In the genomic region with DNA sequence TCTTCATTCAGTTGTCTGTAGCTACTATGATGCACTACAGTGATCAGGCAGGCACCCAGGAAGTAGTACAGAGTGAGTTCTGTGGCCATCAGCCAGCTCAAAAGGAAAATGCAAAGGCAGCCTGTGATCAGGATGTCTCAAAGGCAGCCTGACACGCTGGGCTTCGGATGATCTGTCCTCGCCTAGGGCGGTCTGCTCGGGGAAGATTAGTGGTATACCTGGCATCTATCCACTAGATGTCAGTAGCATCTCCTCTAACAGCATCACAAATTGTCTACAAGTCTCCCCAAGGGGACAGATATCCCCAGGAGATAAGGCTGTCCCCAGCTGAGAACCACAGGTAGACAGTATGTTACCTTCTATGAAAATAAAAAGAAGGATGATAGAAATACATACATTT, we compare ENCODE assay signal across 9 mouse cellular contexts. TPM values are rescaled to one million over a fixed set of nuclear protein-coding genes. Genes with fewer than 3 reads are reported as not detected.
DNase-seq lines count a peak whose midpoint lies in the region; ATAC-seq lines count a peak whose summit lies in the region.
"Had no signal": no experiment of that assay in that cellular context is flagged by ENCODE, and none has a peak within 500 bp of the region (broad histone marks: within the 10 kb centered on the region; RNA-seq: fewer than 3 reads in every experiment).

No protein-coding gene starts in this region.

- no peaks in the 10 kb centered on the region for H3K36me3 ChIP-seq in liver, embryonic 11.5 days (ENCODE audit: control insufficient read depth, insufficient read depth, low read length)
- H3K36me3 ChIP-seq in neural tube, embryonic 14.5 days (ENCODE audit: control insufficient read depth, insufficient read depth, low read length) = no peaks in the 10 kb centered on the region

- peak; percentile 74 for ATAC-seq in liver, embryonic 11.5 days (replicated peaks; ENCODE audit: low FRiP score)
- ATAC-seq in neural tube, embryonic 14.5 days (ENCODE audit: low read depth) = peak; percentile 63; the same call in 1 of the 2 replicates

- no peaks in the 10 kb centered on the region for H3K27me3 ChIP-seq in liver, embryonic 11.5 days (replicated peaks; ENCODE audit: control insufficient read depth, insufficient read depth, low read length)
- H3K27me3 ChIP-seq in neural tube, embryonic 14.5 days (ENCODE audit: control insufficient read depth, insufficient read depth, low read length) = no peaks in the 10 kb centered on the region

- no peak overlapping the region for H3K27ac ChIP-seq in liver, embryonic 11.5 days (ENCODE audit: low read depth, low read length)
- no peak overlapping the region for H3K27ac ChIP-seq in neural tube, embryonic 14.5 days (ENCODE audit: low read depth, low read length)

- H3K4me2 ChIP-seq in liver, embryonic 11.5 days = no peak overlapping the region
- H3K4me2 ChIP-seq in neural tube, embryonic 14.5 days (ENCODE audit: low read depth, low read length) = no peak overlapping the region

- no peak overlapping the region for H3K9ac ChIP-seq in liver, embryonic 11.5 days (ENCODE audit: low read depth, low read length)
- no peak overlapping the region for H3K9ac ChIP-seq in neural tube, embryonic 14.5 days (replicated peaks; ENCODE audit: low read depth, low read length)

- no peaks in the 10 kb centered on the region for H3K4me1 ChIP-seq in liver, embryonic 11.5 days (replicated peaks; ENCODE audit: control insufficient read depth, insufficient read depth, low read length)
- H3K4me1 ChIP-seq in neural tube, embryonic 14.5 days (ENCODE audit: control insufficient read depth, insufficient read depth, low read length) = no peaks in the 10 kb centered on the region

- no peak overlapping the region for H3K4me3 ChIP-seq in liver, embryonic 11.5 days (ENCODE audit: low read depth, low read length)
- no peak overlapping the region for H3K4me3 ChIP-seq in neural tube, embryonic 14.5 days (ENCODE audit: low read depth, low read length)

- H3K9me3 ChIP-seq in liver, embryonic 11.5 days (ENCODE audit: control insufficient read depth, low read length) = no peaks in the 10 kb centered on the region
- no peaks in the 10 kb centered on the region for H3K9me3 ChIP-seq in neural tube, embryonic 14.5 days (ENCODE audit: control insufficient read depth, low read length)

- 8% methylated on average over 5 of the region's 5 CpGs for WGBS in liver, embryonic 11.5 days
- 2% methylated on average over 5 of the region's 5 CpGs for WGBS in neural tube, embryonic 14.5 days

- DNase-seq in right cerebral cortex, adult 18-20 months = peak; percentile 28
- DNase-seq in right cerebral cortex, postnatal 25 days = no peak
- DNase-seq in embryo, embryonic 10.5 days (ENCODE audit: low spot score) = peak; percentile 66
- DNase-seq in kidney, adult 8-10 months = peak; percentile 3
- DNase-seq in liver, embryonic 11.5 days (ENCODE audit: low spot score) = no peak
- DNase-seq in spleen, adult 12 weeks (ENCODE audit: low spot score) = no peak
- no peak for DNase-seq in spleen, postnatal 10 days (ENCODE audit: low spot score in 2 of 2)

RNA-seq across cellular contexts. Expression of gene Abcd2, which starts 26.6 kb away (rescaled TPM):
- polyA plus RNA-seq in liver, embryonic 11.5 days (2014; fragmentation: Nextera tagmentation; extraction: Ambion mirVana) = 2.9 and 3.2 TPM in 2 replicates
- polyA plus RNA-seq in neural tube, embryonic 14.5 days (2014; fragmentation: Nextera tagmentation; extraction: Ambion mirVana) = 5.6 and 6.8 TPM in 2 replicates

RNA-seq across cellular contexts. Expression of gene CN725425, which starts 34.3 kb away (rescaled TPM):
- not detected in 2 replicates for polyA plus RNA-seq in liver, embryonic 11.5 days (2014; fragmentation: Nextera tagmentation; extraction: Ambion mirVana)
- not detected in 2 replicates for polyA plus RNA-seq in neural tube, embryonic 14.5 days (2014; fragmentation: Nextera tagmentation; extraction: Ambion mirVana)
- polyA plus RNA-seq: heart, embryonic 16.5 days had no signal

Comparison
In these comparisons a context has a peak if more than half of its experiments do, and no peak if none do; other contexts are left out.
1. DNase-seq: peak in right cerebral cortex, adult 18-20 months (single experiment), embryo, embryonic 10.5 days (single experiment) and kidney, adult 8-10 months (2 of 2); none in right cerebral cortex, postnatal 25 days (single experiment), liver, embryonic 11.5 days (single experiment), spleen, adult 12 weeks (single experiment) and spleen, postnatal 10 days (0 of 2).